ENCODE assay signal across 7 mouse cellular contexts in genomic region chr9:110653655-110654461, GRCm38 (mm10). TPM values are rescaled to one million over a fixed set of nuclear protein-coding genes. Genes with fewer than 3 reads are reported as not detected.
DNase-seq lines count a peak whose midpoint lies in the region; ATAC-seq lines count a peak whose summit lies in the region.

Gene Nbeal2, minus strand, starts transcription at chr9:110654161.

- intact Hi-C loops in left cerebral cortex, postnatal 4 days (cut with DNase I), result no loop called here

- no peak within 1 kb of the TSS for H3K27ac ChIP-seq in embryonic facial prominence, embryonic 11.5 days (replicated peaks; ENCODE audit: low read depth, low read length)
- H3K27ac ChIP-seq in midbrain, embryonic 11.5 days (ENCODE audit: low read depth, low read length), result no peak within 1 kb of the TSS

- ATAC-seq in embryonic facial prominence, embryonic 11.5 days (replicated peaks; ENCODE audit: insufficient number of reproducible peaks, low FRiP score, low TSS enrichment, low read depth), result peak; percentile 66
- ATAC-seq in granulocyte monocyte progenitor cell, adult 5-6 weeks (replicated peaks; ENCODE audit: poor library complexity, severe bottlenecking), result peak; percentile 74
- ATAC-seq in midbrain, embryonic 11.5 days (ENCODE audit: low FRiP score), result peak; percentile 84

- peaks cover 16% of the 10 kb centered on the region for H3K27me3 ChIP-seq in embryonic facial prominence, embryonic 11.5 days (ENCODE audit: control insufficient read depth, insufficient read depth, low read length)
- H3K27me3 ChIP-seq in midbrain, embryonic 11.5 days (ENCODE audit: control insufficient read depth, insufficient read depth, low read length), result peaks cover 9% of the 10 kb centered on the region

- peak within 1 kb of the TSS; percentile 97 for H3K4me2 ChIP-seq in embryonic facial prominence, embryonic 11.5 days (ENCODE audit: low read depth, low read length)
- H3K4me2 ChIP-seq in midbrain, embryonic 11.5 days, result peak within 1 kb of the TSS; percentile 98

- H3K4me3 ChIP-seq in embryonic facial prominence, embryonic 11.5 days (ENCODE audit: low read depth, low read length), result peak within 1 kb of the TSS; percentile 52
- peak within 1 kb of the TSS; percentile 65 for H3K4me3 ChIP-seq in midbrain, embryonic 11.5 days (ENCODE audit: low read depth, low read length)

- no peaks in the 10 kb centered on the region for H3K36me3 ChIP-seq in embryonic facial prominence, embryonic 11.5 days (replicated peaks; ENCODE audit: control insufficient read depth, insufficient read depth, low read depth, low read length)
- no peaks in the 10 kb centered on the region for H3K36me3 ChIP-seq in midbrain, embryonic 11.5 days (ENCODE audit: control insufficient read depth, insufficient read depth, low read length)

- H3K9ac ChIP-seq in embryonic facial prominence, embryonic 11.5 days (replicated peaks; ENCODE audit: low read length), result peak within 1 kb of the TSS; percentile 58
- H3K9ac ChIP-seq in midbrain, embryonic 11.5 days (ENCODE audit: low read length), result peak within 1 kb of the TSS; percentile 71

- DNase-seq in adrenal gland, postnatal 10 days, result peak; percentile 95
- peak; percentile 84 for DNase-seq in embryonic facial prominence, embryonic 11.5 days (ENCODE audit: low spot score)
- peak; percentile 99 for DNase-seq in kidney, adult 11 months
- DNase-seq in left cerebral cortex, postnatal 4 days, result peak; percentile 86
- DNase-seq in midbrain, embryonic 11.5 days (ENCODE audit: low spot score, missing footprints), result peak; percentile 97
- DNase-seq in right cerebral cortex, postnatal 4 days, result peak; percentile 55

- H3K9me3 ChIP-seq in embryonic facial prominence, embryonic 11.5 days (replicated peaks; ENCODE audit: control insufficient read depth, low read length), result no peaks in the 10 kb centered on the region
- H3K9me3 ChIP-seq in midbrain, embryonic 11.5 days (ENCODE audit: control insufficient read depth, low read length), result no peaks in the 10 kb centered on the region

- WGBS in embryonic facial prominence, embryonic 11.5 days, result under 1% methylated on average over 72 of the region's 75 CpGs
- 1% methylated on average over 58 of the region's 75 CpGs for WGBS in midbrain, embryonic 11.5 days

- peaks cover 2% of the 10 kb centered on the region; the same call in 1 of the 2 replicates for H3K4me1 ChIP-seq in embryonic facial prominence, embryonic 11.5 days (ENCODE audit: control insufficient read depth, insufficient read depth, low read length)
- H3K4me1 ChIP-seq in midbrain, embryonic 11.5 days (ENCODE audit: control insufficient read depth, insufficient read depth, low read length), result peaks cover 38% of the 10 kb centered on the region

RNA-seq across cellular contexts. Expression of gene Nbeal2, which starts in this region (rescaled TPM):
- total RNA-seq in adrenal gland, postnatal 10 days (2021), result 10 to 100 TPM in 1 of 2 experiments, 1 to 10 TPM in 1; 8.2 to 12.0 TPM
- 0.70 and 0.71 TPM in 2 replicates for polyA plus RNA-seq in embryonic facial prominence, embryonic 11.5 days (2014; fragmentation: Nextera tagmentation; extraction: Ambion mirVana)
- total RNA-seq in granulocyte monocyte progenitor cell, adult 5-6 weeks (2014; fragmentation: Nextera tagmentation), result 37.5 and 49.2 TPM in 2 replicates
- 11.0 and 13.9 TPM in 2 replicates for total RNA-seq in granulocyte monocyte progenitor cell, adult 5-6 weeks (2017)
- 10 to 100 TPM; 13.0 to 14.6 TPM for total RNA-seq in left cerebral cortex, postnatal 4 days (2021)
- polyA plus RNA-seq in midbrain, embryonic 11.5 days (2014; fragmentation: Nextera tagmentation; extraction: Ambion mirVana), result 1.1 and 1.6 TPM in 2 replicates

Comparison
In these comparisons a context has a peak if more than half of its experiments do, and no peak if none do; other contexts are left out.
1. Peak in DNase-seq, ATAC-seq, H3K4me3 ChIP-seq, H3K9ac ChIP-seq and H3K4me2 ChIP-seq in embryonic facial prominence, embryonic 11.5 days; RNA of the gene not detected or under 1 TPM.